Mouse (Mus musculus) neural tube, embryonic 13.5 days (tissue): ENCODE data around the gene Gm5105. TPM values are rescaled to one million over a fixed set of nuclear protein-coding genes. Genes with fewer than 3 reads are reported as not detected.

Experiments used
- ATAC-seq: fragments of 200-750 bp; cut with Nextera tagmentation; 2 replicates; pipeline ENCODE4 v1.8.0; 2017; ENCODE audit warnings: low read depth, mild to moderate bottlenecking, moderate TSS enrichment, moderate library complexity
- H3K27ac ChIP-seq: fragments of 300-500 bp; sonication (generic); replicated peaks from 2 replicates; pipeline ENCODE4 v1.5.1; 2015; ENCODE audit warnings: moderate library complexity, mild to moderate bottlenecking, inconsistent platforms
- H3K27me3 ChIP-seq: fragments of 300-500 bp; sonication (generic); 2 replicates; pipeline ENCODE4 v1.6.1; 2015; ENCODE audit warnings: mild to moderate bottlenecking, inconsistent platforms
- H3K36me3 ChIP-seq: fragments of 300-500 bp; sonication (generic); 2 replicates; pipeline ENCODE4 v1.6.1; 2015; ENCODE audit warnings: mild to moderate bottlenecking, inconsistent platforms
- H3K4me1 ChIP-seq: fragments of 300-500 bp; sonication (generic); replicated peaks from 2 replicates; pipeline ENCODE4 v1.6.1; 2015; ENCODE audit warnings: inconsistent platforms
- H3K4me2 ChIP-seq: fragments of 300-500 bp; sonication (generic); 2 replicates; pipeline ENCODE4 v1.6.1; 2015; ENCODE audit warnings: inconsistent platforms, mild to moderate bottlenecking, moderate library complexity
- H3K4me3 ChIP-seq: fragments of 300-500 bp; sonication (generic); 2 replicates; pipeline ENCODE4 v1.5.1; 2015; ENCODE audit warnings: mild to moderate bottlenecking, inconsistent platforms
- H3K9ac ChIP-seq: fragments of 300-500 bp; sonication (generic); 2 replicates; pipeline ENCODE4 v1.6.1; 2015; ENCODE audit warnings: moderate library complexity, mild to moderate bottlenecking, inconsistent platforms
- H3K9me3 ChIP-seq: fragments of 300-500 bp; sonication (generic); 2 replicates; pipeline ENCODE4 v1.6.1; 2016; ENCODE audit warnings: inconsistent platforms
- WGBS: fragments of 180-500 bp; shearing (Covaris S2); methylation state at CpG from one replicate; pipeline ENCODE4 v1.1.7; 2015; 5-methylcytosine and 5-hydroxymethylcytosine counted together
- polyA plus RNA-seq: library from polyadenylated mRNA; unstranded; fragments of >200 nt; fragmentation: Nextera tagmentation; extraction: Ambion mirVana; gene quantifications from 2 replicates; pipeline ENCODE4 v1.2.1, GENCODE M21; 2015

The Gm5105 gene
- 0.15 TPM in 1 of 2 replicates, not detected in the other for polyA plus RNA-seq

DNA sequence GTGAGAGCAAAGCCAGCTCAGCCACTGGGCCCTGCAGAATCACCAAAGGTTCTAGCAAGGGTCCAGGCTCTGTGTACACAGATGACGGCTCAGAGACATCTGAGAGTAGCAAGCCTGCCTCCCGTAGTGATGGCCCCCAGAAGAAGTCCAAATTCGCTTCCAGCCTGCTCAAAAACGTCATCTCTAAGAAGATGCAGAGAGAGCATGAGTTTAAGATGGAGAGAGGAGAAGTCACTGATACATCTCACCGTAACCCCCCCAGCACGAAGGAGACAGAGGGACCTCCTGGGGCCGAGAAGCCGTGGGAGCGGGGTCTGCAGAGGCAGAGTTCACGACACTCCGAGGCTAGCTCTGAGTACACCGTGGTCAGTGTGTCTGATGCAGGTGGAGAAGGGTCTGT, at the start of gene Gm5105:
Gene Gm5105, minus strand, starts transcription at position 101 of the 400 bp plus-strand sequence.
- peaks cover 30% of the 10 kb centered on the region for H3K4me1 ChIP-seq
- WGBS: 92% methylated on average over 12 of the region's 12 CpGs
- H3K27ac ChIP-seq: no peak within 1 kb of the TSS
- H3K27me3 ChIP-seq: no peaks in the 10 kb centered on the region
- 0 out of 2 replicates have a peak within 1 kb of the TSS, but pooled peaks have one; percentile 1 for H3K4me2 ChIP-seq
- no peaks in the 10 kb centered on the region for H3K36me3 ChIP-seq
- H3K4me3 ChIP-seq: no peak within 1 kb of the TSS
- no peak for ATAC-seq
- no peak within 1 kb of the TSS for H3K9ac ChIP-seq
- H3K9me3 ChIP-seq: no peaks in the 10 kb centered on the region

GRCm38 (mm10) chr3:138116871-138117270, 49.7 kb upstream of the Gm5105 start:
- 87% methylated on average over 4 of the region's 4 CpGs for WGBS
- H3K36me3 ChIP-seq: no peaks in the 10 kb centered on the region
- no peak overlapping the region for H3K4me2 ChIP-seq
- no peaks in the 10 kb centered on the region for H3K9me3 ChIP-seq
- H3K27me3 ChIP-seq: no peaks in the 10 kb centered on the region
- no peak overlapping the region for H3K4me3 ChIP-seq
- no peak overlapping the region for H3K27ac ChIP-seq
- no peaks in the 10 kb centered on the region for H3K4me1 ChIP-seq
- no peak overlapping the region for H3K9ac ChIP-seq
- ATAC-seq: no peak

GRCm38 (mm10) chr3:138114106-138114505, 46.9 kb upstream of the Gm5105 start:
- no peak overlapping the region for H3K4me2 ChIP-seq
- H3K4me3 ChIP-seq: no peak overlapping the region
- no peaks in the 10 kb centered on the region for H3K4me1 ChIP-seq
- no peaks in the 10 kb centered on the region for H3K9me3 ChIP-seq
- 83% methylated on average over 17 of the region's 17 CpGs for WGBS
- H3K9ac ChIP-seq: no peak overlapping the region
- H3K27ac ChIP-seq: no peak overlapping the region
- H3K36me3 ChIP-seq: no peaks in the 10 kb centered on the region
- H3K27me3 ChIP-seq: no peaks in the 10 kb centered on the region
- no peak for ATAC-seq

DNA sequence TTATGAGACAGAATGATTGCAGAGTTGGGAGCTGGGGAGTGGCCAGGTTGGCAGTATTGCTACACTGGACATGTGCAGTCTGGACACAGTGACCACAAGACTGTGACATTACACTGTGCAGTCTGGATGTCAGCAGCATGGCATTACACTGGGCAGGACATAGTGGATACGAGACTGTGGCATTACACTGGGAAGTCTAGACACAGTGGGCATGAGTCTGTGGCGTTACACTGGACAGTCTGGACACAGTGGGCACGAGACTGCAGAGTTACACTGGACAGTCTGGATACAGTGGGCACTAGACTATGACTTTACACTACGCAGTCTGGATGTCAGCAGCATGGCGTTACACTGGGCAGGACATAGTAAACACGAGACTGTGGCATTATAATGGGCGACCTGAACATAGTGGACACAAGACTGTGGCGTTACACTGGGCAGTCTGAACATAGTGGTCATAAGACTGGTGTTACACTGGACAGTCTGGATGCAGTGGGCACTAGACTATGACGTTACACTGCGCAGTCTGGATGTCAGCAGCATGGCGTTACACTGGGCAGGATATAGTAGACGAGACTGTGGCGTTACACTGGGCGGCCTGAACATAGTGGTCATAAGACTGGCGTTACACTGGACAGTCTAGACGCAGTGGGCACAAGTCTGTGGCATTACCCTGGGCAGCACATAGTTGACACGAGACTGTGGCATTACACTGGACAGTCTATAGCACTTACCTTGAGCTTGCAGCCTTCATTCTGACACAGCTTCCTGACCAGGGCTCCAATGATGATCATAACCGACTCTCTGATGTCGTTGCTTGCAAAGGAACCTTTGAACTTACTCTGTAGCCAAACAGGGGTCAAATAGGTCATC, 44.0 kb upstream of the Gm5105 start:
- 89% methylated on average over 19 of the region's 19 CpGs for WGBS
- no peak overlapping the region for H3K4me3 ChIP-seq

GRCm38 (mm10) chr3:138106887-138107286, 39.7 kb upstream of the Gm5105 start:
- H3K4me3 ChIP-seq: no peak overlapping the region
- no peak for ATAC-seq
- no peaks in the 10 kb centered on the region for H3K4me1 ChIP-seq
- no peak overlapping the region for H3K9ac ChIP-seq
- no peaks in the 10 kb centered on the region for H3K36me3 ChIP-seq
- no peaks in the 10 kb centered on the region for H3K27me3 ChIP-seq
- H3K27ac ChIP-seq: no peak overlapping the region
- H3K9me3 ChIP-seq: no peaks in the 10 kb centered on the region
- H3K4me2 ChIP-seq: no peak overlapping the region
- 96% methylated on average over 10 of the region's 10 CpGs for WGBS

More for the DNA sequence above, 44.0 kb upstream of the Gm5105 start:
- no peaks in the 10 kb centered on the region for H3K36me3 ChIP-seq
- H3K4me2 ChIP-seq: no peak overlapping the region
- H3K27ac ChIP-seq: no peak overlapping the region
- no peaks in the 10 kb centered on the region for H3K4me1 ChIP-seq
- no peak overlapping the region for H3K9ac ChIP-seq
- ATAC-seq: no peak
- no peaks in the 10 kb centered on the region for H3K9me3 ChIP-seq
- H3K27me3 ChIP-seq: no peaks in the 10 kb centered on the region

- H3K4me1 ChIP-seq: no peaks in the 10 kb centered on the region
- no peak overlapping the region for H3K4me3 ChIP-seq
- H3K27ac ChIP-seq: no peak overlapping the region
- H3K27me3 ChIP-seq: no peaks in the 10 kb centered on the region
- WGBS: 67% methylated on average over 5 of the region's 5 CpGs
- H3K36me3 ChIP-seq: no peaks in the 10 kb centered on the region
- ATAC-seq: no peak
- H3K9ac ChIP-seq: no peak overlapping the region
- no peaks in the 10 kb centered on the region for H3K9me3 ChIP-seq
- H3K4me2 ChIP-seq: no peak overlapping the region
Observed at GRCm38 (mm10) chr3:138105056-138105455, 37.9 kb upstream of the Gm5105 start.

DNA sequence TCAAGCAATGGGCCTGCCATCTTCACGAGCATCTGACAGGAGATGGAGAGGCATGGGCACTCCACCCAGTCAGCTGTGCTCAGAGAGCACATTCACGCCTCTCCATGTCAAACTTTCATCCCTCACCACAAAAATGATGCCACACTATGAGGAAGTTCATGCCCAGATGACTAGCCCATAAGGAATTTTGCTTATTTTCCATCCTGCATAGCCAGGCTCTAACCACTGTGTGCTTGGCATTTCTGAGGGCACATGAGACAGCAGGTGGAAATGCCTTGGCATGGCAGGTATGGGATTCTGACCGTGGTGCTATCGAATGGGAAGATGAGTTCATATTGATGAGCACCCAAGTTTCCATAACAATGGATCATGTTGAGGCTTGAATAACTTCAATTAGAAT, 36.5 kb upstream of the Gm5105 start:
- H3K4me2 ChIP-seq: no peak overlapping the region
- H3K36me3 ChIP-seq: no peaks in the 10 kb centered on the region
- no peaks in the 10 kb centered on the region for H3K4me1 ChIP-seq
- H3K4me3 ChIP-seq: no peak overlapping the region
- no peaks in the 10 kb centered on the region for H3K27me3 ChIP-seq
- no peaks in the 10 kb centered on the region for H3K9me3 ChIP-seq
- no peak overlapping the region for H3K27ac ChIP-seq
- H3K9ac ChIP-seq: no peak overlapping the region
- 90% methylated on average over 4 of the region's 4 CpGs for WGBS
- no peak for ATAC-seq

DNA sequence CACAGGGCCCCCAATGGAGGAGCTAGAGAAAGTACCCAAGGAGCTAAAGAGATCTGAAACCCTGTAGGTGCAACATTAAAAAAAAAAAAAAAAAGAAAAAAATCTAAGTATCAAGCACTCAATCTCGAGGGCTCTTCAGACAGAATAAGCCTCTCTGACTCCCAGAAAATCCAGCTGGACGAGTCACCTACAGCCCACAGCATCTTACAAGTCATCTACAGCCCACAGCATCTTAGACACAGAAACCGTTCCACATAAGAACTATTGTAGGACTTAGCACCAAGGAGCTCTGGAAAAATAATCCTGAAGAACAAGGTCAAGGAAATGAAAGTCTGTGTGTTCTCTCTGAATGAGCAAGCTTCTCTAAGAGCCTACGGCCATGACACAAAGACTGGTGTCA, 34.7 kb upstream of the Gm5105 start:
- Histone ChIP-seq H3K4me3 (no peak overlapping the region), H3K9me3 (no peaks in the 10 kb centered on the region), H3K36me3 (no peaks in the 10 kb centered on the region), H3K9ac (no peak overlapping the region), H3K4me1 (no peaks in the 10 kb centered on the region), H3K4me2 (no peak overlapping the region), H3K27ac (no peak overlapping the region), H3K27me3 (no peaks in the 10 kb centered on the region)
- no peak for ATAC-seq
- 91% methylated on average over 4 of the region's 4 CpGs for WGBS

- ATAC-seq: no peak
Observed at GRCm38 (mm10) chr3:138097718-138098117, 30.5 kb upstream of the Gm5105 start.

DNA sequence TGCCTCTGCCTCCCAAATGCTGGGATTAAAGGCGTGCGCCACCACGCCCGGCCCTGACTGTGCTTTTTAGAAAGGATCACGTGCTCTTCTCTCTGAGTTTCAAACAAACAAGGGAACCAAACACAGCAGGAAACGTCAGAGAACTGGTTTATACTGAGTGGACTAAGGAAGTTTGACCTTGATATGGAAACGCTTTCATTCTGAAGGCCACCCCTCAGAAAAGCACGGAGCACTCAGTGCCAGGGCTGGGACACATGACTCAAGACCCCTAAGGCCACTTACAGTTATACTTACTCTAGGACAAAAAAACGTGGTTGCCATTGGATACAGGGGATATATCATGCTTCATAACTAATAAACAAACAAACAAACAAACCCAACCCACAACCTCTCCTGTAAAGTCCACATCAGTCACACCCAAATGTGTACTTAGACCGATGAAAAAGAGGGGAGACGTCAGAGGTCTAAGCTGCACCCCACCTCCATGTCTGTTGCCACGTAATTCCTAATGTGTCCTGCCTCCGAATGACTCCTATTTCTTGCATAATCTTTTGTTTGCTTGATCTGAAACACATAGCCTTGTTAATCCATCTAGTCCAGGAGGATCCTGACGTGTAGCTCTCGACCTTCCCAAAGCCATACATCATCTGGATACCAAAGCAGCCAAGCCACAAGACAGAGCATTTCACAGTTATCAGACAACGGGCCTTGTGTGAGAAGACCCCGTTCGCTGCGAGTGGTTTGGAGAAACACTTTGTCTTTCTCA, 29.3 kb upstream of the Gm5105 start:
- WGBS: 86% methylated on average over 19 of the region's 19 CpGs
- ATAC-seq: no peak
- H3K9me3 ChIP-seq: no peaks in the 10 kb centered on the region
- H3K27ac ChIP-seq: no peak overlapping the region
- no peaks in the 10 kb centered on the region for H3K4me1 ChIP-seq
- H3K9ac ChIP-seq: no peak overlapping the region
- no peak overlapping the region for H3K4me2 ChIP-seq
- no peaks in the 10 kb centered on the region for H3K27me3 ChIP-seq
- H3K4me3 ChIP-seq: no peak overlapping the region
- no peaks in the 10 kb centered on the region for H3K36me3 ChIP-seq

More at GRCm38 (mm10) chr3:138097718-138098117, 30.5 kb upstream of the Gm5105 start:
- H3K36me3 ChIP-seq: no peaks in the 10 kb centered on the region
- no peaks in the 10 kb centered on the region for H3K4me1 ChIP-seq
- no peak overlapping the region for H3K4me2 ChIP-seq
- 91% methylated on average over 1 of the region's 1 CpGs for WGBS
- H3K9ac ChIP-seq: no peak overlapping the region
- no peaks in the 10 kb centered on the region for H3K27me3 ChIP-seq
- no peak overlapping the region for H3K4me3 ChIP-seq
- H3K9me3 ChIP-seq: no peaks in the 10 kb centered on the region
- H3K27ac ChIP-seq: no peak overlapping the region

GRCm38 (mm10) chr3:138095718-138096117, 28.5 kb upstream of the Gm5105 start:
- no peak overlapping the region for H3K9ac ChIP-seq
- no peaks in the 10 kb centered on the region for H3K27me3 ChIP-seq
- no peaks in the 10 kb centered on the region for H3K36me3 ChIP-seq
- H3K4me1 ChIP-seq: no peaks in the 10 kb centered on the region
- ATAC-seq: peak; percentile 53; the same call in 1 of the 2 replicates
- H3K4me3 ChIP-seq: no peak overlapping the region
- H3K9me3 ChIP-seq: no peaks in the 10 kb centered on the region
- 48% methylated on average over 10 of the region's 10 CpGs for WGBS
- no peak overlapping the region for H3K4me2 ChIP-seq
- H3K27ac ChIP-seq: no peak overlapping the region

DNA sequence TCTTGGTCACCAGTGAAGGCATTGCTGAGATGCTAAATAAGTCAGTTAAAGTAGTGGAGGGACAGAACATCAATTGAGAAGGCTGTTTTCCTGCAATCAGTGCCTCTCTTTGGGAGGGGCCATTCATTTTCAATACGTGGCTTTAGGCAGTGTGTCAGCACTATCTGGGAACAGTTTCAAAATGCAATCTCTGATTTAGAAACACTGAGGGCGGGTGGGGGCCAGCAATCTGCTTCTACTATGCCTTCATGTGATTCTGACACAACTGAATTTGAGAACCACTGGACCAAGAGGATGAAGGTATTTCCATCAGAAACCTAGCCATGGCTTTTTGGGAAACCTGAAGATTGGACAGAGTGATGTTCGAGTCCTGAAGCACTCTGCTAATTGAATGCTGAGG, 28.1 kb upstream of the Gm5105 start:
- Histone ChIP-seq H3K4me2 (no peak overlapping the region), H3K4me3 (no peak overlapping the region), H3K27ac (no peak overlapping the region), H3K9ac (no peak overlapping the region), H3K27me3 (no peaks in the 10 kb centered on the region), H3K9me3 (no peaks in the 10 kb centered on the region), H3K4me1 (no peaks in the 10 kb centered on the region), H3K36me3 (no peaks in the 10 kb centered on the region)
- no peak for ATAC-seq
- 74% methylated on average over 3 of the region's 3 CpGs for whole genome bisulfite sequencing
